Comparison of ENCODE assay signal across 16 mouse cellular contexts in the genomic region with DNA sequence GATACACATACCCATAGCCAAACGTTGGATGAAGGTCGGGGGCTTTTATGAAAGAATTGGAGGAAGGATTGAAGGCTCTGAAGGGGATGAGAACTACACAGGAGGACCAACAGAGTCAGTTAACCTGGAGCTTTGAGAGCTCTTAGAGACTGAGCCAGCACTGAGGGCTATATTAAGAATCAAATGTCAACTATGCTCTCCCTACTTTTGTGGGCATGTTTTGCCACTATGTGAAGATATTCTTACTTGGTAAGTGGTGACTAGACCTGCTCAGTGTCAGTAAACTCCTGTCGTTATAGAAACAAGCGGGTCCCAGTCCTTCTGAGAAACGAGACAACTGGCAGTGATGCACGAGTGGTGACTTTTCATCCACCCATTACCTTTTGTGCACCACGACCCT.
"Had no signal": no experiment of that assay in that cellular context is flagged by ENCODE, and none has a peak within 500 bp of the region (broad histone marks: within the 10 kb centered on the region; RNA-seq: fewer than 3 reads in every experiment).

No protein-coding gene starts in this region.

- H3K4me3 ChIP-seq: neural tube, embryonic 13.5 days; neural tube, embryonic 15.5 days; stomach, embryonic 15.5 days had no signal

- H3K9me3 ChIP-seq: neural tube, embryonic 13.5 days; neural tube, embryonic 15.5 days; stomach, embryonic 15.5 days had no signal

- H3K27ac ChIP-seq: neural tube, embryonic 13.5 days; neural tube, embryonic 15.5 days; stomach, embryonic 15.5 days; stomach, postnatal 0 days had no signal

- H3K9ac ChIP-seq: neural tube, embryonic 13.5 days; neural tube, embryonic 15.5 days; stomach, embryonic 15.5 days had no signal

- H3K4me1 ChIP-seq: neural tube, embryonic 13.5 days; neural tube, embryonic 15.5 days; stomach, embryonic 15.5 days had no signal

- H3K4me2 ChIP-seq: neural tube, embryonic 13.5 days; neural tube, embryonic 15.5 days; stomach, embryonic 15.5 days had no signal

- DNase-seq: retina, postnatal 1 day; right cerebral cortex, adult 18-20 months; right cerebral cortex, postnatal 14 days; right cerebral cortex, postnatal 25 days; right cerebral cortex, postnatal 4 days; spleen, adult 18-20 months; thymus, adult 18-20 months; thymus, adult 2 months; thymus, postnatal 14 days; thymus, postnatal 25 days; thymus, postnatal 36 days; thymus, postnatal 4 days had no signal

- H3K27me3 ChIP-seq: neural tube, embryonic 13.5 days; neural tube, embryonic 15.5 days; stomach, embryonic 15.5 days had no signal

- H3K36me3 ChIP-seq: neural tube, embryonic 13.5 days; neural tube, embryonic 15.5 days; stomach, embryonic 15.5 days had no signal
